Mouse (Mus musculus) midbrain, embryonic 14.5 days (tissue): ENCODE results near the gene Gm13697. TPM values are rescaled to one million over a fixed set of nuclear protein-coding genes. Genes with fewer than 3 reads are reported as not detected.
"Not testable (repeated sequence)": the region's sequence is repeated elsewhere in the genome, so short reads cannot be mapped to it uniquely, and the experiment has no call there.

ENCODE experiments used
- ATAC-seq: fragments of 200-750 bp; cut with Nextera tagmentation; 2 replicates; pipeline ENCODE4 v1.8.0; 2017; ENCODE audit warnings: moderate number of reproducible peaks, moderate library complexity; ENCODE audit not compliant: low FRiP score, low TSS enrichment
- DNase-seq: peaks from one replicate; pipeline ENCODE4 v3.0.0-alpha.2; 2015
- H3K27ac ChIP-seq: fragments of 300-500 bp; sonication (generic); replicated peaks from 2 replicates; pipeline ENCODE4 v1.5.1; 2014; ENCODE audit warnings: mild to moderate bottlenecking, low read depth, low read length, moderate library complexity
- H3K27me3 ChIP-seq: fragments of 300-500 bp; sonication (generic); 2 replicates; pipeline ENCODE4 v1.6.1; 2014; ENCODE audit warnings: low read length, control low read depth, mixed read lengths; ENCODE audit not compliant: control insufficient read depth, insufficient read depth
- H3K36me3 ChIP-seq: fragments of 300-500 bp; sonication (generic); 2 replicates; pipeline ENCODE4 v1.6.1; 2014; ENCODE audit warnings: low read length, control low read depth; ENCODE audit not compliant: control insufficient read depth, insufficient read depth
- H3K4me1 ChIP-seq: fragments of 300-500 bp; sonication (generic); 2 replicates; pipeline ENCODE4 v1.6.1; 2014; ENCODE audit warnings: mild to moderate bottlenecking, antibody characterized with exemption, low read length, control low read depth; ENCODE audit not compliant: control insufficient read depth, insufficient read depth
- H3K4me2 ChIP-seq: fragments of 300-500 bp; sonication (generic); 2 replicates; pipeline ENCODE4 v1.6.1; 2014; ENCODE audit warnings: mild to moderate bottlenecking, low read length, moderate library complexity
- H3K4me3 ChIP-seq: fragments of 300-500 bp; sonication (generic); replicated peaks from 2 replicates; pipeline ENCODE4 v1.5.1; 2014; ENCODE audit warnings: low read depth, low read length
- H3K9ac ChIP-seq: fragments of 300-500 bp; sonication (generic); replicated peaks from 2 replicates; pipeline ENCODE4 v1.6.1; 2014; ENCODE audit warnings: mild to moderate bottlenecking, low read length, moderate library complexity
- H3K9me3 ChIP-seq: fragments of 300-500 bp; sonication (generic); 2 replicates; pipeline ENCODE4 v1.6.1; 2016; ENCODE audit warnings: low read length, control low read depth, mixed read lengths; ENCODE audit not compliant: control insufficient read depth
- WGBS: fragments of 180-500 bp; shearing (Covaris S2); extraction: QIAGEN DNeasy Blood & Tissue Kit; methylation state at CpG from one replicate; pipeline ENCODE4 v1.1.7; 2014; 5-methylcytosine and 5-hydroxymethylcytosine counted together
- polyA plus RNA-seq: library from polyadenylated mRNA; unstranded; fragments of >200 nt; fragmentation: Nextera tagmentation; extraction: Ambion mirVana; gene quantifications from 2 replicates; pipeline ENCODE4 v1.2.1, GENCODE M21; 2014

Gene Gm13697
- polyA plus RNA-seq = not detected in 2 replicates

DNA sequence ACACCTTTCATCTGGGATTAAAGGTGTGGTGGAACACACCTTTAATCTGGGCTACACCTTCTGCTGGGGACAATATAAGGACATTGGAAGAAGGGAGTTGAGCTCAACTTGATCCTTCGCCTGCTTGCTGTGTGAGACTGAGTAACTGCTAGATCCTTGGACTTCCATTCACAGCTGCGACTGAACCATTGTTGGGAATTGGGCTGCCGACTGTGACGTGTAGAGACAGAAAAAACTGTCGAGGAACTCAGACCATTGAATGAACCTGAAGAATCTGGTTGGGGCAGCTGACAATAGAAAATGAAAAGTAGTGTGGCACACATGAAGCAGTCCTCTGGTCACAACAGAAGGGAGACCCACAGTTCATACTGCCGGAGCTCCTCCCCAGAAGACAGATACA, at the start of gene Gm13697:
TSS of gene Gm13697 (plus strand) at position 301 of the 400 bp plus-strand sequence.
- not testable (repeated sequence) for ATAC-seq, H3K27ac ChIP-seq, H3K4me1 ChIP-seq, H3K9me3 ChIP-seq, H3K36me3 ChIP-seq, H3K4me2 ChIP-seq, H3K27me3 ChIP-seq, H3K9ac ChIP-seq, H3K4me3 ChIP-seq, DNase-seq
- no CpG with 5 or more reads among the region's 6 CpGs for WGBS

DNA sequence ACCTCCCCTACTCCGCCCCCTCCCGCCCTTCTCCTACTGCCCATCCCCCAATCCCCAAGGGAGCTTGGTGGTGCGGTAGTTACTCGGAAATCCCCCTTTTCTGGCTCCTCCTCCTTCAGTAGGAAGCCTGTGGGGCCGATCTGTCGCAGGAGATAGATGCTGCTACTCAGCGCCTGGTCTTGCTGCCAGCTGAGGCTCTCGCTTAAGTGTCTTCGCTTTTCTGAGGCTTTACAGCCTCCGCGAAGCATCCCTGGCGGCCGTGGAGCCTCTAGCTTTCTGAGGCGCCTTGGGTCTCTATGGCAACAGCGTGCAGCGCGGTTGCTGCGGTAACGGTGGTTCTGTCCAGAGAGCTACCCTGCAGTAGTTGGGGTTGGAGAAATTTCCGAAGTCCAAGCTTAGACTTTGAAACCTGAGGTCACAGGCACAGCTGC, 43.6 kb upstream of the Gm13697 start, which contains the start of gene Zswim2:
TSS of gene Zswim2 (minus strand) at position 298 of the 431 bp plus-strand sequence.
- Histone ChIP-seq H3K27ac (peak within 1 kb of the TSS; percentile 49), H3K4me2 (peak within 1 kb of the TSS; percentile 61), H3K9me3 (no peaks in the 10 kb centered on the region), H3K9ac (peak within 1 kb of the TSS; percentile 31; the same call in 1 of the 2 replicates), H3K27me3 (no peaks in the 10 kb centered on the region), H3K36me3 (no peaks in the 10 kb centered on the region), H3K4me3 (peak within 1 kb of the TSS; percentile 31), H3K4me1 (peaks cover 10% of the 10 kb centered on the region; the same call in 1 of the 2 replicates)
- WGBS = under 1% methylated on average over 20 of the region's 20 CpGs
- DNase-seq (peak; percentile 94), ATAC-seq (peak; percentile 94)

- peak overlapping the region; percentile 61 for H3K4me2 ChIP-seq
- H3K36me3 ChIP-seq = no peaks in the 10 kb centered on the region
- no peak for DNase-seq
- no peak overlapping the region for H3K9ac ChIP-seq
- ATAC-seq = peak; percentile 46; the same call in 1 of the 2 replicates
- H3K9me3 ChIP-seq = no peaks in the 10 kb centered on the region
- peak overlapping the region; percentile 31 for H3K4me3 ChIP-seq
- peaks cover 10% of the 10 kb centered on the region; the same call in 1 of the 2 replicates for H3K4me1 ChIP-seq
- 35% methylated on average over 3 of the region's 3 CpGs for WGBS
- H3K27ac ChIP-seq = peak overlapping the region; percentile 49
- no peaks in the 10 kb centered on the region for H3K27me3 ChIP-seq
These were observed 43.2 kb upstream of the Gm13697 start for GRCm38 (mm10) chr2:83941378-83941777.

DNA sequence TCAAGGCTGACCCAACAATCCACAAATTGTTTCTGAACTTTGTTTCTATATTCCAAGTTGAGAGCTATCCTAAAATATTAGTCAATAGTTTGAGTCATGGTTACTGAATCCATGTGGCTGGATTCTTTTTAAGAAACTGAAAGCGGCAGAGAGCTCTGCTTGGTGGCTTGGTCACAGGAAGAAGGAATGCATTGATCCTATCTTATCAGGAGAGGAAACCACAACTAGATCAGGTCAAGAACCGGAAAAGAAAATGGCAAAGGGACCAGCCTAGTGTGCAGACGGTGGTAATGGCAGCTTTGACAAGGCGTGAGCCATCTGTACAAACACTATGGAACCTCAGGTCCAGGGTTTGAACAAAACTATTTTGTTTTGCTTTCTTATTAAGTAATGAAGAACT, 42.8 kb upstream of the Gm13697 start:
- Histone ChIP-seq H3K27me3 (no peaks in the 10 kb centered on the region), H3K27ac (no peak overlapping the region), H3K4me3 (no peak overlapping the region), H3K9me3 (no peaks in the 10 kb centered on the region), H3K4me2 (no peak overlapping the region), H3K9ac (no peak overlapping the region), H3K36me3 (no peaks in the 10 kb centered on the region), H3K4me1 (peaks cover 10% of the 10 kb centered on the region; the same call in 1 of the 2 replicates)
- ATAC-seq (no peak), DNase-seq (no peak)
- WGBS = 83% methylated on average over 4 of the region's 4 CpGs

DNA sequence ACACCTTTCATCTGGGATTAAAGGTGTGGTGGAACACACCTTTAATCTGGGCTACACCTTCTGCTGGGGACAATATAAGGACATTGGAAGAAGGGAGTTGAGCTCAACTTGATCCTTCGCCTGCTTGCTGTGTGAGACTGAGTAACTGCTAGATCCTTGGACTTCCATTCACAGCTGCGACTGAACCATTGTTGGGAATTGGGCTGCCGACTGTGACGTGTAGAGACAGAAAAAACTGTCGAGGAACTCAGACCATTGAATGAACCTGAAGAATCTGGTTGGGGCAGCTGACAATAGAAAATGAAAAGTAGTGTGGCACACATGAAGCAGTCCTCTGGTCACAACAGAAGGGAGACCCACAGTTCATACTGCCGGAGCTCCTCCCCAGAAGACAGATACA, 29.1 kb upstream of the Gm13697 start, which contains the start of gene Gm13698:
TSS of gene Gm13698 (plus strand) at position 301 of the 400 bp plus-strand sequence.
- WGBS = no CpG with 5 or more reads among the region's 6 CpGs
- not testable (repeated sequence) for ATAC-seq, H3K27ac ChIP-seq

DNA sequence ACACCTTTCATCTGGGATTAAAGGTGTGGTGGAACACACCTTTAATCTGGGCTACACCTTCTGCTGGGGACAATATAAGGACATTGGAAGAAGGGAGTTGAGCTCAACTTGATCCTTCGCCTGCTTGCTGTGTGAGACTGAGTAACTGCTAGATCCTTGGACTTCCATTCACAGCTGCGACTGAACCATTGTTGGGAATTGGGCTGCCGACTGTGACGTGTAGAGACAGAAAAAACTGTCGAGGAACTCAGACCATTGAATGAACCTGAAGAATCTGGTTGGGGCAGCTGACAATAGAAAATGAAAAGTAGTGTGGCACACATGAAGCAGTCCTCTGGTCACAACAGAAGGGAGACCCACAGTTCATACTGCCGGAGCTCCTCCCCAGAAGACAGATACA, 23.3 kb upstream of the Gm13697 start, which contains the start of gene Gm13693:
TSS of gene Gm13693 (plus strand) at position 301 of the 400 bp plus-strand sequence.
- not testable (repeated sequence) for H3K9me3 ChIP-seq, H3K4me3 ChIP-seq, H3K36me3 ChIP-seq, H3K9ac ChIP-seq, ATAC-seq, H3K27ac ChIP-seq, DNase-seq, H3K27me3 ChIP-seq, H3K4me2 ChIP-seq, H3K4me1 ChIP-seq
- WGBS = no CpG with 5 or more reads among the region's 6 CpGs

More for the DNA sequence above, 29.1 kb upstream of the Gm13697 start, which contains the start of gene Gm13698:
- not testable (repeated sequence) for H3K27me3 ChIP-seq, H3K4me2 ChIP-seq, H3K36me3 ChIP-seq, H3K4me1 ChIP-seq, H3K9ac ChIP-seq, H3K4me3 ChIP-seq, H3K9me3 ChIP-seq, DNase-seq

DNA sequence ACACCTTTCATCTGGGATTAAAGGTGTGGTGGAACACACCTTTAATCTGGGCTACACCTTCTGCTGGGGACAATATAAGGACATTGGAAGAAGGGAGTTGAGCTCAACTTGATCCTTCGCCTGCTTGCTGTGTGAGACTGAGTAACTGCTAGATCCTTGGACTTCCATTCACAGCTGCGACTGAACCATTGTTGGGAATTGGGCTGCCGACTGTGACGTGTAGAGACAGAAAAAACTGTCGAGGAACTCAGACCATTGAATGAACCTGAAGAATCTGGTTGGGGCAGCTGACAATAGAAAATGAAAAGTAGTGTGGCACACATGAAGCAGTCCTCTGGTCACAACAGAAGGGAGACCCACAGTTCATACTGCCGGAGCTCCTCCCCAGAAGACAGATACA, 17.5 kb upstream of the Gm13697 start, which contains the start of gene Gm13695:
TSS of gene Gm13695 (plus strand) at position 301 of the 400 bp plus-strand sequence.
- H3K4me3 ChIP-seq, H3K27me3 ChIP-seq, H3K4me1 ChIP-seq, H3K4me2 ChIP-seq, H3K27ac ChIP-seq, ATAC-seq, H3K9ac ChIP-seq, DNase-seq, H3K9me3 ChIP-seq, H3K36me3 ChIP-seq: not testable (repeated sequence)
- WGBS = no CpG with 5 or more reads among the region's 6 CpGs

GRCm38 (mm10) chr2:83972823-83973222, 11.7 kb upstream of the Gm13697 start, which contains the start of gene Gm13696:
Gene Gm13696 (plus strand): TSS chr2:83973123.
- not testable (repeated sequence) for H3K4me3 ChIP-seq, H3K36me3 ChIP-seq, H3K27ac ChIP-seq, H3K27me3 ChIP-seq, H3K9ac ChIP-seq, H3K4me2 ChIP-seq, H3K9me3 ChIP-seq, DNase-seq, ATAC-seq, H3K4me1 ChIP-seq
- no CpG with 5 or more reads among the region's 6 CpGs for WGBS

GRCm38 (mm10) chr2:83978633-83979032, 5.9 kb upstream of the Gm13697 start, which contains the start of gene Gm13694:
Gene Gm13694 (plus strand): TSS chr2:83978933.
- DNase-seq, H3K4me3 ChIP-seq, H3K27ac ChIP-seq, H3K27me3 ChIP-seq, H3K4me2 ChIP-seq, H3K4me1 ChIP-seq, ATAC-seq, H3K36me3 ChIP-seq, H3K9ac ChIP-seq, H3K9me3 ChIP-seq: not testable (repeated sequence)
- no CpG with 5 or more reads among the region's 6 CpGs for WGBS
